Mouse (Mus musculus) erythroid progenitor cell, adult 5-6 weeks (primary cell): Measurements from ENCODE around the gene Pcnx. TPM values are rescaled to one million over a fixed set of nuclear protein-coding genes. Genes with fewer than 3 reads are reported as not detected.
"Not testable (repeated sequence)": the region's sequence is repeated elsewhere in the genome, so short reads cannot be mapped to it uniquely, and the experiment has no call there.

Experiments
- ATAC-seq: replicated peaks from 2 replicates; pipeline ENCODE4 v1.8.0; 2016; ENCODE audit warnings: moderate number of reproducible peaks, mild to moderate bottlenecking, moderate TSS enrichment, inconsistent platforms; ENCODE audit not compliant: poor library complexity, low FRiP score, severe bottlenecking
- total RNA-seq, 2 experiments: library from RNA; stranded (forward) in 1 of 2; stranded (reverse) in 1 of 2; fragments of 150-400 nt in 1 of 2; fragments of 186-747, 209-891 nt in 1 of 2; gene quantifications; 2 replicates each; pipeline versions ENCODE4 v1.2.3 to v1.2.4; 2015 to 2017; ENCODE audit warnings: low replicate concordance in 2 of 2

Gene Pcnx
- total RNA-seq, 2 experiments from 2014 or later = 6.6 to 15.5 TPM

- not testable (repeated sequence) for ATAC-seq
These were observed 166.2 kb downstream of the Pcnx start for GRCm38 (mm10) chr12:82025901-82026633.

GRCm38 (mm10) chr12:82033524-82033923, 173.7 kb downstream of the Pcnx start:
- not testable (repeated sequence) for ATAC-seq

- not testable (repeated sequence) for ATAC-seq
These were observed 174.2 kb downstream of the Pcnx start for GRCm38 (mm10) chr12:82033973-82034372.

GRCm38 (mm10) chr12:82044078-82044477, 184.3 kb downstream of the Pcnx start:
- ATAC-seq = not testable (repeated sequence)

Other genes starting within 250 kb of the Pcnx start
- not detected in 2 replicates for gene Ttc9, start 228.8 kb upstream of the Pcnx start, total RNA-seq (2015; ENCODE audit: low replicate concordance)
- not detected in 2 replicates for gene Ttc9, start 228.8 kb upstream of the Pcnx start, total RNA-seq (2017; ENCODE audit: low replicate concordance)
- 0.72 TPM in 1 of 2 replicates, not detected in the other for gene Map3k9, start 78.8 kb upstream of the Pcnx start, total RNA-seq (2015; ENCODE audit: low replicate concordance)
- gene Map3k9, start 78.8 kb upstream of the Pcnx start, total RNA-seq (2017; ENCODE audit: low replicate concordance) = 0.13 and 0.83 TPM in 2 replicates